Mouse (Mus musculus): ENCODE results near the gene Atg16l2.
A peak's percentile ranks its signal among the peaks of the same experiment; 100 is the strongest.

The Atg16l2 gene

GRCm38 (mm10) chr7:101301881-101302456, at the start of gene Atg16l2:
Gene Atg16l2 (minus strand): TSS chr7:101302251.
- peak; percentile 93 to 96 for DNase-seq

- no peak for DNase-seq
Observed at GRCm38 (mm10) chr7:101349861-101350260, 47.8 kb upstream of the Atg16l2 start.

- DNase-seq, result peak; percentile 34 to 54
Observed at GRCm38 (mm10) chr7:101348312-101348711, 46.3 kb upstream of the Atg16l2 start.

GRCm38 (mm10) chr7:101347767-101348270, 45.8 kb upstream of the Atg16l2 start, which contains the start of gene Arap1:
Gene Arap1 (plus strand): TSS chr7:101348067.
- peak; percentile 73 to 84 for DNase-seq

GRCm38 (mm10) chr7:101346991-101347390, 44.9 kb upstream of the Atg16l2 start:
- no peak for DNase-seq

GRCm38 (mm10) chr7:101344892-101345291, 42.8 kb upstream of the Atg16l2 start:
- no peak for DNase-seq

- DNase-seq, result peak; percentile 25 to 40
Observed at GRCm38 (mm10) chr7:101343135-101343534, 41.1 kb upstream of the Atg16l2 start.

GRCm38 (mm10) chr7:101341405-101341804, 39.4 kb upstream of the Atg16l2 start:
- no peak for DNase-seq

GRCm38 (mm10) chr7:101337401-101337800, 35.4 kb upstream of the Atg16l2 start:
- no peak for DNase-seq

- no peak for DNase-seq
Observed at GRCm38 (mm10) chr7:101336686-101337085, 34.6 kb upstream of the Atg16l2 start.

- no peak for DNase-seq
Observed at GRCm38 (mm10) chr7:101335228-101335627, 33.2 kb upstream of the Atg16l2 start.

GRCm38 (mm10) chr7:101332045-101332831, 30.2 kb upstream of the Atg16l2 start:
- DNase-seq, result no peak

GRCm38 (mm10) chr7:101330841-101331173, 28.8 kb upstream of the Atg16l2 start:
- no peak for DNase-seq

- no peak for DNase-seq
Observed at GRCm38 (mm10) chr7:101330074-101330840, 28.2 kb upstream of the Atg16l2 start.

- no peak for DNase-seq
Observed at GRCm38 (mm10) chr7:101329606-101330005, 27.6 kb upstream of the Atg16l2 start.

- no peak for DNase-seq
Observed at GRCm38 (mm10) chr7:101328621-101329158, 26.6 kb upstream of the Atg16l2 start.

GRCm38 (mm10) chr7:101327786-101328185, 25.7 kb upstream of the Atg16l2 start:
- no peak for DNase-seq

- DNase-seq, result no peak
Observed at GRCm38 (mm10) chr7:101327263-101327662, 25.2 kb upstream of the Atg16l2 start.

GRCm38 (mm10) chr7:101326006-101326405, 24.0 kb upstream of the Atg16l2 start:
- no peak for DNase-seq

GRCm38 (mm10) chr7:101324142-101324962, 22.3 kb upstream of the Atg16l2 start:
- peak; percentile 39 to 48 for DNase-seq

- peak; percentile 60 to 68 for DNase-seq
Observed at GRCm38 (mm10) chr7:101323141-101323594, 21.1 kb upstream of the Atg16l2 start.

GRCm38 (mm10) chr7:101321218-101321827, 19.3 kb upstream of the Atg16l2 start:
- peak; percentile 68 to 81 for DNase-seq

Data from kidney, postnatal 4 days (tissue).